Mouse (Mus musculus) limb, embryonic 13.5 days (tissue): ENCODE results near the gene Hnrnpdl. TPM values are rescaled to one million over a fixed set of nuclear protein-coding genes. Genes with fewer than 3 reads are reported as not detected.

Source experiments
- ATAC-seq: fragments of 200-750 bp; cut with Nextera tagmentation; 2 replicates; pipeline ENCODE4 v1.8.0; 2017; ENCODE audit warnings: low read depth, moderate number of reproducible peaks, moderate TSS enrichment; ENCODE audit not compliant: low FRiP score
- H3K27ac ChIP-seq: fragments of 300-500 bp; sonication (generic); 2 replicates; pipeline ENCODE4 v1.5.1; 2015; ENCODE audit warnings: inconsistent platforms, mild to moderate bottlenecking, moderate library complexity
- H3K27me3 ChIP-seq: fragments of 300-500 bp; sonication (generic); 2 replicates; pipeline ENCODE4 v1.6.1; 2015; ENCODE audit warnings: mild to moderate bottlenecking, inconsistent platforms
- H3K36me3 ChIP-seq: fragments of 300-500 bp; sonication (generic); 2 replicates; pipeline ENCODE4 v1.6.1; 2015; ENCODE audit warnings: inconsistent platforms, mild to moderate bottlenecking, moderate library complexity
- H3K4me1 ChIP-seq: fragments of 300-500 bp; sonication (generic); 2 replicates; pipeline ENCODE4 v1.6.1; 2015; ENCODE audit warnings: inconsistent platforms
- H3K4me2 ChIP-seq: fragments of 300-500 bp; sonication (generic); replicated peaks from 2 replicates; pipeline ENCODE4 v1.6.1; 2015; ENCODE audit warnings: inconsistent platforms, mild to moderate bottlenecking, moderate library complexity
- H3K4me3 ChIP-seq: fragments of 300-500 bp; sonication (generic); 2 replicates; pipeline ENCODE4 v1.5.1; 2015; ENCODE audit warnings: moderate library complexity, mild to moderate bottlenecking, inconsistent platforms
- H3K9ac ChIP-seq: fragments of 300-500 bp; sonication (generic); 2 replicates; pipeline ENCODE4 v1.6.1; 2015; ENCODE audit warnings: mild to moderate bottlenecking, inconsistent platforms
- H3K9me3 ChIP-seq: fragments of 300-500 bp; sonication (generic); 2 replicates; pipeline ENCODE4 v1.6.1; 2016; ENCODE audit warnings: inconsistent platforms
- WGBS: fragments of 180-500 bp; shearing (Covaris S2); methylation state at CpG from one replicate; pipeline ENCODE4 v1.1.7; 2015; 5-methylcytosine and 5-hydroxymethylcytosine counted together
- polyA plus RNA-seq: library from polyadenylated mRNA; unstranded; fragments of >200 nt; fragmentation: Nextera tagmentation; extraction: Ambion mirVana; gene quantifications from 2 replicates; pipeline ENCODE4 v1.2.1, GENCODE M21; 2015

The Hnrnpdl gene
- polyA plus RNA-seq, 1 experiment from 2014 or later = 218 TPM

- 80% methylated on average over 1 of the region's 1 CpGs for WGBS
These were observed 14.6 kb downstream of the Hnrnpdl start for GRCm38 (mm10) chr5:100024868-100025267.

GRCm38 (mm10) chr5:100024403-100024802 lies 15.1 kb downstream of the Hnrnpdl start:
- H3K4me2 ChIP-seq = no peak overlapping the region
- no peak overlapping the region for H3K27ac ChIP-seq
- H3K4me3 ChIP-seq = no peak overlapping the region
- no peak for ATAC-seq
- no peaks in the 10 kb centered on the region for H3K36me3 ChIP-seq
- no peaks in the 10 kb centered on the region for H3K27me3 ChIP-seq
- no peaks in the 10 kb centered on the region for H3K4me1 ChIP-seq
- 63% methylated on average over 5 of the region's 5 CpGs for WGBS
- H3K9me3 ChIP-seq = no peaks in the 10 kb centered on the region
- no peak overlapping the region for H3K9ac ChIP-seq

More at GRCm38 (mm10) chr5:100024868-100025267, 14.6 kb downstream of the Hnrnpdl start:
- Histone ChIP-seq H3K4me3 (no peak overlapping the region), H3K27ac (no peak overlapping the region), H3K9ac (no peak overlapping the region), H3K36me3 (no peaks in the 10 kb centered on the region), H3K4me2 (no peak overlapping the region), H3K9me3 (no peaks in the 10 kb centered on the region), H3K4me1 (peaks cover 4% of the 10 kb centered on the region), H3K27me3 (no peaks in the 10 kb centered on the region)
- no peak for ATAC-seq

- Histone ChIP-seq H3K4me1 (no peaks in the 10 kb centered on the region), H3K4me2 (no peak overlapping the region), H3K27me3 (no peaks in the 10 kb centered on the region), H3K4me3 (no peak overlapping the region), H3K9ac (no peak overlapping the region), H3K9me3 (no peaks in the 10 kb centered on the region), H3K36me3 (no peaks in the 10 kb centered on the region), H3K27ac (no peak overlapping the region)
- ATAC-seq = no peak
These were observed 19.4 kb downstream of the Hnrnpdl start for GRCm38 (mm10) chr5:100020089-100020488.

GRCm38 (mm10) chr5:100012599-100012998 lies 26.9 kb downstream of the Hnrnpdl start:
- Histone ChIP-seq H3K4me1 (no peaks in the 10 kb centered on the region), H3K9ac (no peak overlapping the region), H3K4me3 (no peak overlapping the region), H3K27me3 (no peaks in the 10 kb centered on the region), H3K9me3 (no peaks in the 10 kb centered on the region), H3K4me2 (no peak overlapping the region), H3K36me3 (no peaks in the 10 kb centered on the region), H3K27ac (no peak overlapping the region)
- WGBS = 83% methylated on average over 9 of the region's 9 CpGs
- no peak for ATAC-seq

- H3K9ac ChIP-seq = no peak overlapping the region
- ATAC-seq = no peak
These were observed 31.0 kb downstream of the Hnrnpdl start for GRCm38 (mm10) chr5:100008485-100008884.

GRCm38 (mm10) chr5:100007040-100007375 lies 32.5 kb downstream of the Hnrnpdl start:
- no peaks in the 10 kb centered on the region for H3K27me3 ChIP-seq
- H3K9ac ChIP-seq = no peak overlapping the region
- no peak overlapping the region for H3K4me3 ChIP-seq
- no peaks in the 10 kb centered on the region for H3K4me1 ChIP-seq
- H3K4me2 ChIP-seq = no peak overlapping the region
- ATAC-seq = no peak
- H3K9me3 ChIP-seq = no peaks in the 10 kb centered on the region
- no peaks in the 10 kb centered on the region for H3K36me3 ChIP-seq
- 78% methylated on average over 4 of the region's 4 CpGs for WGBS
- no peak overlapping the region for H3K27ac ChIP-seq

More at GRCm38 (mm10) chr5:100008485-100008884, 31.0 kb downstream of the Hnrnpdl start:
- no peak overlapping the region for H3K4me3 ChIP-seq
- H3K4me2 ChIP-seq = no peak overlapping the region
- H3K36me3 ChIP-seq = no peaks in the 10 kb centered on the region
- H3K4me1 ChIP-seq = no peaks in the 10 kb centered on the region
- H3K9me3 ChIP-seq = no peaks in the 10 kb centered on the region
- no peaks in the 10 kb centered on the region for H3K27me3 ChIP-seq
- no peak overlapping the region for H3K27ac ChIP-seq
- 58% methylated on average over 3 of the region's 3 CpGs for WGBS

- 90% methylated on average over 4 of the region's 4 CpGs for WGBS
- H3K9me3 ChIP-seq = no peaks in the 10 kb centered on the region
- no peak overlapping the region for H3K27ac ChIP-seq
- H3K9ac ChIP-seq = no peak overlapping the region
- no peaks in the 10 kb centered on the region for H3K27me3 ChIP-seq
- H3K4me3 ChIP-seq = no peak overlapping the region
- no peaks in the 10 kb centered on the region for H3K4me1 ChIP-seq
- no peak overlapping the region for H3K4me2 ChIP-seq
- ATAC-seq = no peak
- no peaks in the 10 kb centered on the region for H3K36me3 ChIP-seq
These were observed 33.0 kb downstream of the Hnrnpdl start for GRCm38 (mm10) chr5:100006324-100007039.

- Histone ChIP-seq H3K4me1 (0 out of 2 replicates have a peak, but pooled peaks cover 2% of the 10 kb centered on the region), H3K36me3 (no peaks in the 10 kb centered on the region), H3K27ac (no peak overlapping the region), H3K4me3 (no peak overlapping the region), H3K4me2 (no peak overlapping the region), H3K27me3 (no peaks in the 10 kb centered on the region), H3K9me3 (no peaks in the 10 kb centered on the region), H3K9ac (no peak overlapping the region)
- WGBS = 90% methylated on average over 6 of the region's 6 CpGs
- ATAC-seq = no peak
These were observed 33.6 kb downstream of the Hnrnpdl start for GRCm38 (mm10) chr5:100005896-100006295.

- no peak overlapping the region for H3K9ac ChIP-seq
- no peak overlapping the region for H3K4me2 ChIP-seq
- H3K36me3 ChIP-seq = no peaks in the 10 kb centered on the region
- H3K27ac ChIP-seq = no peak overlapping the region
- no peak for ATAC-seq
- no peak overlapping the region for H3K4me3 ChIP-seq
- no peaks in the 10 kb centered on the region for H3K9me3 ChIP-seq
- 0 out of 2 replicates have a peak, but pooled peaks cover 3% of the 10 kb centered on the region for H3K4me1 ChIP-seq
- 70% methylated on average over 3 of the region's 3 CpGs for whole genome bisulfite sequencing
- no peaks in the 10 kb centered on the region for H3K27me3 ChIP-seq
These were observed 34.0 kb downstream of the Hnrnpdl start for GRCm38 (mm10) chr5:100005431-100005830.

- Histone ChIP-seq H3K36me3 (no peaks in the 10 kb centered on the region), H3K9me3 (no peaks in the 10 kb centered on the region), H3K27me3 (no peaks in the 10 kb centered on the region), H3K9ac (no peak overlapping the region), H3K4me3 (no peak overlapping the region), H3K4me1 (0 out of 2 replicates have a peak, but pooled peaks cover 3% of the 10 kb centered on the region), H3K27ac (no peak overlapping the region), H3K4me2 (no peak overlapping the region)
- no peak for ATAC-seq
- WGBS = 86% methylated on average over 4 of the region's 4 CpGs
These were observed 35.6 kb downstream of the Hnrnpdl start for GRCm38 (mm10) chr5:100003895-100004294.

GRCm38 (mm10) chr5:100000500-100000899 lies 39.0 kb downstream of the Hnrnpdl start:
- H3K4me1 ChIP-seq = 0 out of 2 replicates have a peak, but pooled peaks cover 3% of the 10 kb centered on the region
- H3K4me3 ChIP-seq = no peak overlapping the region
- H3K27me3 ChIP-seq = no peaks in the 10 kb centered on the region
- H3K9ac ChIP-seq = no peak overlapping the region; the same call in 1 of the 2 replicates
- peaks cover 6% of the 10 kb centered on the region; the same call in 1 of the 2 replicates for H3K9me3 ChIP-seq
- H3K4me2 ChIP-seq = no peak overlapping the region
- no peak for ATAC-seq
- H3K27ac ChIP-seq = no peak overlapping the region
- no peaks in the 10 kb centered on the region for H3K36me3 ChIP-seq
- WGBS = 40% methylated on average over 8 of the region's 8 CpGs

GRCm38 (mm10) chr5:100000048-100000447 lies 39.4 kb downstream of the Hnrnpdl start:
- no peaks in the 10 kb centered on the region for H3K27me3 ChIP-seq
- peaks cover 7% of the 10 kb centered on the region; the same call in 1 of the 2 replicates for H3K9me3 ChIP-seq
- 0 out of 2 replicates have a peak, but pooled peaks cover 3% of the 10 kb centered on the region for H3K4me1 ChIP-seq
- no peak overlapping the region for H3K4me2 ChIP-seq
- WGBS = 78% methylated on average over 7 of the region's 7 CpGs
- H3K4me3 ChIP-seq = no peak overlapping the region
- ATAC-seq = no peak
- H3K36me3 ChIP-seq = no peaks in the 10 kb centered on the region
- H3K27ac ChIP-seq = no peak overlapping the region
- H3K9ac ChIP-seq = no peak overlapping the region; the same call in 1 of the 2 replicates

GRCm38 (mm10) chr5:99994680-99995079 lies 44.8 kb downstream of the Hnrnpdl start:
- no peak overlapping the region for H3K9ac ChIP-seq
- no peaks in the 10 kb centered on the region for H3K4me1 ChIP-seq
- H3K4me2 ChIP-seq = no peak overlapping the region
- no peak overlapping the region for H3K27ac ChIP-seq
- peaks cover 7% of the 10 kb centered on the region; the same call in 1 of the 2 replicates for H3K9me3 ChIP-seq
- no peaks in the 10 kb centered on the region for H3K36me3 ChIP-seq
- WGBS = 89% methylated on average over 3 of the region's 3 CpGs
- no peaks in the 10 kb centered on the region for H3K27me3 ChIP-seq
- no peak for ATAC-seq
- H3K4me3 ChIP-seq = no peak overlapping the region
